Mouse (Mus musculus) ES-E14 (cell line): ENCODE data around the gene Aff2. TPM values are rescaled to one million over a fixed set of nuclear protein-coding genes. Genes with fewer than 3 reads are reported as not detected.

Source experiments
- DNase-seq: peaks from one replicate; pipeline ENCODE4 v3.0.0-alpha.2; 2013; ENCODE audit warnings: low read depth, low spot score
- H3K27ac ChIP-seq: 2 replicates; pipeline ENCODE4 v1.5.1; 2012; ENCODE audit warnings: low read depth, mild to moderate bottlenecking, low read length, moderate library complexity, mixed read lengths; ENCODE audit not compliant: poor library complexity, insufficient read depth, severe bottlenecking
- H3K36me3 ChIP-seq: 2 replicates; pipeline ENCODE4 v1.6.1; 2012; ENCODE audit warnings: mild to moderate bottlenecking, low read length, moderate library complexity, mixed read lengths; ENCODE audit not compliant: control insufficient read depth, poor library complexity, insufficient read depth, severe bottlenecking
- H3K4me1 ChIP-seq, 2 experiments: fragments of 150-350 bp in 1 of 2; sonication (generic) in 1 of 2; 2 replicates each; pipeline ENCODE4 v1.6.1; 2012; ENCODE audit warnings: low read length in 2 of 2, mild to moderate bottlenecking in 1 of 2, mixed read lengths in 1 of 2; ENCODE audit not compliant: control insufficient read depth in 2 of 2, insufficient read depth in 2 of 2, poor library complexity in 1 of 2
- H3K4me3 ChIP-seq, 2 experiments: fragments of 150-350 bp in 1 of 2; sonication (generic) in 1 of 2; 2 replicates each; pipeline ENCODE4 v1.5.1; 2012; ENCODE audit warnings: low read length in 2 of 2, low read depth in 1 of 2, mild to moderate bottlenecking in 1 of 2, mixed read lengths in 1 of 2; ENCODE audit not compliant: insufficient read depth in 1 of 2, poor library complexity in 1 of 2, severe bottlenecking in 1 of 2
- H3K9ac ChIP-seq: 2 replicates; pipeline ENCODE4 v1.6.1; 2012; ENCODE audit warnings: low read depth, mild to moderate bottlenecking, low read length, mixed read lengths; ENCODE audit not compliant: poor library complexity, insufficient read depth, severe bottlenecking
- H3K9me3 ChIP-seq: fragments of 150-350 bp; sonication (generic); 2 replicates; pipeline ENCODE4 v1.6.1; 2012; ENCODE audit warnings: low read depth, mild to moderate bottlenecking, low read length; ENCODE audit not compliant: control insufficient read depth, insufficient read depth
- CHD2 ChIP-seq: IDR thresholded peaks from 2 replicates; pipeline ENCODE4 v1.6.1; 2014; ENCODE audit warnings: mild to moderate bottlenecking, low read depth, low read length, inconsistent platforms
- HCFC1 ChIP-seq: IDR thresholded peaks from 2 replicates; pipeline ENCODE4 v1.6.1; 2012; ENCODE audit warnings: low read length, inconsistent platforms, borderline replicate concordance; ENCODE audit not compliant: insufficient read depth
- MAFK ChIP-seq: IDR thresholded peaks from 2 replicates; pipeline ENCODE4 v1.6.1; 2014; ENCODE audit warnings: mild to moderate bottlenecking, low read depth, low read length, inconsistent platforms; ENCODE audit not compliant: insufficient read depth
- ZC3H11A ChIP-seq: IDR thresholded peaks from 2 replicates; pipeline ENCODE4 v1.6.1; 2012; ENCODE audit warnings: low read depth, mild to moderate bottlenecking, inconsistent platforms, low read length, borderline replicate concordance
- ZNF384 ChIP-seq: IDR thresholded peaks from 2 replicates; pipeline ENCODE4 v1.6.1; 2012; ENCODE audit warnings: low read depth, low read length, inconsistent platforms
- in situ Hi-C, 2 experiments: fragments of 600-800 bp; cut with MboI; formaldehyde crosslinking; loops; one replicate each; pipeline ENCODE4 v1.15.1; 2025; ENCODE audit warnings: low sequenced_read_pairs in 2 of 2, inconsistent platforms in 1 of 2; ENCODE audit not compliant: unreplicated experiment in 2 of 2
- total RNA-seq: library from RNA; depleted of rRNA; stranded (reverse); fragments of 300-350 nt; gene quantifications from 2 replicates; pipeline ENCODE4 v1.2.3, GENCODE M21; 2012

Aff2 gene
- total RNA-seq, 1 experiment: 0.71 TPM

GRCm38 (mm10) chrX:69361055-69361558, 1.0 kb downstream of the Aff2 start:
- DNase-seq: no peak
- H3K4me3 ChIP-seq: peak overlapping the region; percentile 54 to 70; a peak in 3 of 4 replicates
- H3K36me3 ChIP-seq: no peaks in the 10 kb centered on the region
- in situ Hi-C loops: no loop called here
- H3K9ac ChIP-seq: no peak overlapping the region
- no peaks in the 10 kb centered on the region for H3K4me1 ChIP-seq
- no peaks in the 10 kb centered on the region for H3K9me3 ChIP-seq
- H3K27ac ChIP-seq: no peak overlapping the region
- no peak for TF ChIP-seq CHD2
- no peak for TF ChIP-seq MAFK
- no peak for TF ChIP-seq HCFC1
- TF ChIP-seq ZNF384: no peak
- no peak for TF ChIP-seq ZC3H11A

DNA sequence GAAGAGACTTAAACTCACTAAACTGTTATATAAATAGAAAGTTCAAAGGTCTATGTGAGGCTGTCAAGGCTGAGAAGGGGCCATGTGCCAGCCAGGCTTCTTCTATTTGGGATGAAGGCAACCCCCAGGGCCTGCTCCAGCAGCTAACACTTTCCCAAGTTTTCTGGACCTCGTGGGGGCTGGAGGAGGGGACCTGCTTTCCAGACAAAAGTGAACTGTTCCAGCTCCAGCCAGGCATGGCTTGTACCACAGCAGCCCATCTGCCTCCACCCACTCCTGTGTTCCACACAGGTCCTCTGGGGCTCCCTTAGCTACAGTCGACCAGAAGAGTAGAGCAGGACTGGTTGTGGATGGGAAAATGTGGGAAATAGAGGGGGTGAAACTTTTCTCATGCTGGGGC, 4.1 kb downstream of the Aff2 start:
- H3K4me1 ChIP-seq: no peaks in the 10 kb centered on the region
- no peak overlapping the region for H3K4me3 ChIP-seq
- H3K9me3 ChIP-seq: no peaks in the 10 kb centered on the region
- H3K36me3 ChIP-seq: no peaks in the 10 kb centered on the region
- H3K9ac ChIP-seq: no peak overlapping the region
- no peak overlapping the region for H3K27ac ChIP-seq
- in situ Hi-C loops: no loop called here
- no peak for TF ChIP-seq ZC3H11A
- TF ChIP-seq CHD2: no peak
- TF ChIP-seq MAFK: no peak
- no peak for TF ChIP-seq ZNF384
- no peak for TF ChIP-seq HCFC1
- DNase-seq: no peak

- no peaks in the 10 kb centered on the region for H3K4me1 ChIP-seq
- DNase-seq: no peak
- H3K9ac ChIP-seq: no peak overlapping the region
- in situ Hi-C loops: no loop called here
- H3K9me3 ChIP-seq: no peaks in the 10 kb centered on the region
- H3K36me3 ChIP-seq: no peaks in the 10 kb centered on the region
- H3K4me3 ChIP-seq: no peak overlapping the region
- no peak overlapping the region for H3K27ac ChIP-seq
- TF ChIP-seq ZNF384: no peak
- no peak for TF ChIP-seq MAFK
- TF ChIP-seq ZC3H11A: no peak
Measured at GRCm38 (mm10) chrX:69373341-69373740, 13.2 kb downstream of the Aff2 start.

GRCm38 (mm10) chrX:69389738-69390137, 29.6 kb downstream of the Aff2 start:
- Histone ChIP-seq H3K9ac (no peak overlapping the region), H3K4me3 (no peak overlapping the region), H3K36me3 (no peaks in the 10 kb centered on the region), H3K27ac (no peak overlapping the region), H3K4me1 (no peaks in the 10 kb centered on the region), H3K9me3 (no peaks in the 10 kb centered on the region)
- in situ Hi-C loops: no loop called here
- DNase-seq: no peak
- TF ChIP-seq HCFC1 (no peak), MAFK (no peak), ZNF384 (no peak)

DNA sequence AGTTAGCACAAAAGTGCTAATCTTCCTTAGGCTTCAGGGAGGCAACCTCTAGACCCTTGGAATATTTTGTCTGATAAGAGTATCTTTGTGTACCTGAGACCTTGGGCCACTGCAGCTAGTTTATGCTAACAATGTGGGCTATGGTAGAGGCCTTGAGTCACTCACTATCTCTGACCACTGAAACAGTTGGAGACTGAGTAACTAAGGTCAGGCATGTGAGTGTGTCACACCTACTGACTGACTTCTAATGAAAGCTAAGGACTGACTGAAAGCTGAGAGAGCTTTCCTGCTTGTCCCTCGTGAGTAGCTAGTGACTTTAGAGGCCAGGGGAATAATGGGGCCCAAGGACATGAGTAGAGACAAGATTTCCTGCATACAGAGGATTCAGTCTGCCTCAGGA, 54.9 kb downstream of the Aff2 start:
- no peaks in the 10 kb centered on the region for H3K9me3 ChIP-seq
- no peak overlapping the region for H3K9ac ChIP-seq
- no peaks in the 10 kb centered on the region for H3K36me3 ChIP-seq
- no peak for DNase-seq
- in situ Hi-C loops: no loop called here
- no peak overlapping the region for H3K27ac ChIP-seq
- TF ChIP-seq ZC3H11A: no peak
- no peak for TF ChIP-seq CHD2
- no peak for TF ChIP-seq HCFC1
- no peak for TF ChIP-seq MAFK
- no peak for TF ChIP-seq ZNF384
- H3K4me1 ChIP-seq: no peaks in the 10 kb centered on the region
- no peak overlapping the region for H3K4me3 ChIP-seq
